Mouse (Mus musculus) forebrain, embryonic 13.5 days (tissue): ENCODE results near the gene Dpf2. TPM values are rescaled to one million over a fixed set of nuclear protein-coding genes. Genes with fewer than 3 reads are reported as not detected.
A peak's percentile ranks its signal among the peaks of the same experiment; 100 is the strongest.

Experiments
- ATAC-seq: fragments of 200-750 bp; cut with Nextera tagmentation; 2 replicates; pipeline ENCODE4 v1.8.0; 2017
- H3K27ac ChIP-seq: fragments of 300-500 bp; sonication (generic); 2 replicates; pipeline ENCODE4 v1.5.1; 2015; ENCODE audit warnings: inconsistent platforms, mild to moderate bottlenecking, moderate library complexity
- H3K27me3 ChIP-seq: fragments of 300-500 bp; sonication (generic); 2 replicates; pipeline ENCODE4 v1.6.1; 2015; ENCODE audit warnings: mild to moderate bottlenecking, inconsistent platforms
- H3K36me3 ChIP-seq: fragments of 300-500 bp; sonication (generic); 2 replicates; pipeline ENCODE4 v1.6.1; 2015; ENCODE audit warnings: mild to moderate bottlenecking, inconsistent platforms; ENCODE audit not compliant: poor library complexity, severe bottlenecking
- H3K4me1 ChIP-seq: fragments of 300-500 bp; sonication (generic); 2 replicates; pipeline ENCODE4 v1.6.1; 2015; ENCODE audit warnings: inconsistent platforms
- H3K4me2 ChIP-seq: fragments of 300-500 bp; sonication (generic); 2 replicates; pipeline ENCODE4 v1.6.1; 2015; ENCODE audit warnings: inconsistent platforms, mild to moderate bottlenecking, moderate library complexity
- H3K4me3 ChIP-seq: fragments of 300-500 bp; sonication (generic); 2 replicates; pipeline ENCODE4 v1.5.1; 2015; ENCODE audit warnings: mild to moderate bottlenecking, inconsistent platforms
- H3K9ac ChIP-seq: fragments of 300-500 bp; sonication (generic); 2 replicates; pipeline ENCODE4 v1.6.1; 2015; ENCODE audit warnings: mild to moderate bottlenecking, inconsistent platforms
- H3K9me3 ChIP-seq: fragments of 300-500 bp; sonication (generic); replicated peaks from 2 replicates; pipeline ENCODE4 v1.6.1; 2016; ENCODE audit warnings: inconsistent platforms
- WGBS: fragments of 180-500 bp; shearing (Covaris S2); methylation state at CpG from one replicate; pipeline ENCODE4 v1.1.7; 2015; 5-methylcytosine and 5-hydroxymethylcytosine counted together
- polyA plus RNA-seq: library from polyadenylated mRNA; unstranded; fragments of >200 nt; fragmentation: Nextera tagmentation; extraction: Ambion mirVana; gene quantifications from 2 replicates; pipeline ENCODE4 v1.2.1, GENCODE M21; 2015

The Dpf2 gene
- polyA plus RNA-seq, 1 experiment from 2014 or later = 147 TPM

DNA sequence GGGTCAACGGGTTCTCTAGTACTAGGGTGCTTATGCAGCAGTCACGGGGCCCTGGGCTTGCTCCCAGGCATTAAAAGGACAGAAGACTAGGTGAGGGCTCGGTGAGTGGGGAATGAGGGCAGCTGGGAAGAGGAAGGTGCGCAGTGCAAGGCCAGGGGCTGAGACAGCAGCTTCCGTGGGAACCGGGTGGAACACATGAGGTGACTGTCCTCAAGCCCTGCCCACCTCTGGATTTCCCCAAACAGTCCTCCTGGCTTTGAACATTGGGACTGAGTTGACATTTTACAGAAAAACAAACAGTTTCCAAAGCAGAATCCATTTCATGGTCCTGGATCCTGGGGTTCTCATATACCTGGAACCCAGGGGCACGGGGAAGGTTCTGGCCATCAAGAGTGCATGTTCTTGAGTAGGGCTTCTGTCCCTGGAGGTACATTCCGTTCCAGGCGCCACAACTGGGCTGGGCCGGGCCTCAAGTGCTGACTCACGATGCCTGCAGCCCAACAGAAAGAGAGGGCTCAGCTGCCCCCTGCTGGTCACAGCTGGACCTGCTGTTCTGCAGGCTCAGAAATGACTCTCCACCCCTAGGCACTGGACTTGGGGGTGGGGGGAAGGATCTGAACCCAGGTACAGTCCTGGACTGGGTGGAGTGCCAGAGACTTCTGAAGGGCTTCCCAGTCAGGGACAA is 62.8 kb downstream of the Dpf2 start:
- Histone ChIP-seq H3K9me3 (no peaks in the 10 kb centered on the region), H3K4me2 (peak overlapping the region; percentile 18; the same call in 1 of the 2 replicates), H3K27ac (no peak overlapping the region; the same call in 1 of the 2 replicates), H3K9ac (no peak overlapping the region), H3K4me3 (no peak overlapping the region), H3K4me1 (peaks cover 61% of the 10 kb centered on the region), H3K36me3 (peaks cover 20% of the 10 kb centered on the region), H3K27me3 (no peaks in the 10 kb centered on the region)
- 31% methylated on average over 11 of the region's 11 CpGs for WGBS
- ATAC-seq = peak; percentile 14; the same call in 1 of the 2 replicates

DNA sequence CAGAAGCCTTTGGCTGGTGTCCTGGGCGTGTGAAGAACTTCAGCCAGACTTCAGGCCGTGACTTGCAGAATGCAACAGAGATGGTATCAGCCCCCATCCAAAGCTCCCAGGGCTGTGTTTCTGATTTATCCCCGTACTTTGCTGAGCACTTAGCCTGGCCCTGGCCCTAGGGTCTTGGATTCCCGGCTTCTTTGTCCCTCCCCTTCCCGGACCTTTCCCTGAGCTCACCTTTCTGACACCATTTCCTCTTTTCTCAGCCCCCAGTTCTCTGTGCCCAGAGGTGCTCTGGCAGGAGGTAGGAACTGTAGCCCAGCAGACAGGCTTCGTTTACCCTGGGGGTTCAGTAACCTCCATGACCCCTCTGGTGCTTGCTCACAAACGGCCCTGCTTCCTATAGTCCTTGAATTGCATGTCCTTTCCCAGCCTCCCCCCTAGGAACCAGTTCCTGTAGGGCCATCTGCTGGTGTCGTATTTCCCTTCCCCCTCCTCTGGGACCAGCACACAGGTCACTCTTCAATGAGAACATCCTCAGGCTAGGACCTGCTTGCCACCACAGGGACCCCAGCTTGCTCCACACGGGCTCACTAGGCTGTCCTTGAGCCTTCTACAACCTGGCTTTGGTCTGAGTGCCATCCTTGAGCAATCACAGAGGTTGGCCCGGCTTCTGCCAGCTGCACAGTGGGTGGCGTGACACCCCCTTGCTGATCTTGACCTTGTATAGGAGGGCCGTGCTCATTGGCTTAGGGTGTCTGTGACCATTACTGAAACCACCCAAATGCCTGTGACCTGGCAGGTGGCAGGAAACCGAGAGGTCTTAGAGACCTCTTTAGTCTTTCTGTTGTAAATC is 63.8 kb downstream of the Dpf2 start:
- ATAC-seq = no peak
- Histone ChIP-seq H3K4me3 (no peak overlapping the region), H3K9ac (peak overlapping the region; percentile 69; the same call in 1 of the 2 replicates), H3K4me2 (0 out of 2 replicates have a peak overlapping the region, but pooled peaks have one; percentile 68), H3K36me3 (peaks cover 19% of the 10 kb centered on the region), H3K27ac (no peak overlapping the region; the same call in 1 of the 2 replicates), H3K9me3 (no peaks in the 10 kb centered on the region), H3K27me3 (no peaks in the 10 kb centered on the region), H3K4me1 (peaks cover 70% of the 10 kb centered on the region)
- 57% methylated on average over 13 of the region's 13 CpGs for WGBS

DNA sequence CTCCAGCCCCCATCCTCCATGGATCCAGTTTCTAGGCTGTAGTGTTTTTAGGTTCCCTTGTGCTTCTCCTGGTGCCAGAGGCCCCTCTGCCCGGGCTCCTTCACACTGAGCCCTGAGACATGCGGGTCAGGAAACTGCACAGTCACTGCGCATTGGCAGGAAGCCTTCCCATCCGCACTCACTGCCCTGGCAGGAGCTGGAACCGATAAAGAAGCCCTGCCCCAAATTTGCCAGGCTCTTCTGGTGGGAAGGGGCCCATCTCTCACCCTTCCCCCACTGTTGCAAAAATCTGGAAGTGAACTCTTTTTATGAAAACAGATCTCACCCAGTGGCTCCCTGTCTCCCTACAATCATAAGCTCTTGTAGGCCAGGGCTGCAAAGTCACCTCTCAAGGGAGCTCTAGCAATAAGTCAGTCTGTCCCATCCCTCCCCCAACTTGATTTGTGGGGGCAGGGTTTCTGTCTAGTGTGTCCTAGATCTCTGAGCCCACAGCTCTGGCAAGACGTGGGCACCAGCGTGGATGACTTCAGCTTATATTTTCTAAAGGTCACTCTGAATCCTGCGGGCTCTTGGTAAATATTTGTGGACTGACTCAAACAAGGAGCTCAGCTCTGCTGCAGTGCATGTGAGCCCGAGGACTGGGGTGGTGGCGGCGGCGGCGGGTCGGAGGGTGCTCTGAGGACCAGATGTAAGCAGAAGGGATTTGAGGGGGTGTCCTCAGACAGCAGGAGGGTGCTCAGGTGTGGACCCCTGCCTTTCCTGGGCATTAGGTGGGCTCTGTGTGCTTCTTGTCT is 64.6 kb downstream of the Dpf2 start:
- H3K9me3 ChIP-seq = no peaks in the 10 kb centered on the region
- peak overlapping the region; percentile 69 for H3K9ac ChIP-seq
- H3K36me3 ChIP-seq = peaks cover 18% of the 10 kb centered on the region
- peak overlapping the region; percentile 68 for H3K4me2 ChIP-seq
- H3K4me1 ChIP-seq = peaks cover 79% of the 10 kb centered on the region
- no peaks in the 10 kb centered on the region for H3K27me3 ChIP-seq
- H3K4me3 ChIP-seq = no peak overlapping the region
- ATAC-seq = no peak
- H3K27ac ChIP-seq = peak overlapping the region; percentile 99
- 65% methylated on average over 14 of the region's 14 CpGs for WGBS

DNA sequence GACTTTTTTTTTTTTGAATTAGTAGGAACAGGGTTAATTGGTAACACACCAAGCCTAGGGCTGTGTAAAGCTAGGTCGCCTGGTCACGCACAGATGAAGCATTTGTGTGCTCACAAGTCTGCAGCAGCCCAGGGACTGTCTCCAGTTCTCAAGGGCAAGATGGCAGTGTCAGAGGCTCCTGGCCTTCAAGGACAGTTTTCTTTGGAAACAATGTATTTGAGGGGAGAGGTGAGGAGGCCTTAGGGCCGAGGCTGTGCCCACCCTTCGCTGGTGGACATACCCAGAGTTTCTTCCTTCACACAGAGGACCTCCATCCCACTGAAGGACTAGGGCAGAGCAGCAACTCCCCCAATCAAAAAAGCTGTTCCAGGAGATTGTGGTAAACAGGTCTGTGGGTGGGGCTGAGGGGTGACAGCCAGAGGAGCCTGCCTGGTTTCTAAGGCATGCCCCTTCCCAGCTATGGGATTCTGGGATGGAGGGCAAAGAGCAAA is 65.5 kb downstream of the Dpf2 start:
- Histone ChIP-seq H3K9me3 (no peaks in the 10 kb centered on the region), H3K4me1 (peaks cover 87% of the 10 kb centered on the region), H3K4me3 (peak overlapping the region; percentile 32; the same call in 1 of the 2 replicates), H3K27me3 (no peaks in the 10 kb centered on the region), H3K27ac (peak overlapping the region; percentile 99), H3K4me2 (peak overlapping the region; percentile 68), H3K36me3 (peaks cover 9% of the 10 kb centered on the region), H3K9ac (peak overlapping the region; percentile 69)
- WGBS = 35% methylated on average over 4 of the region's 4 CpGs
- ATAC-seq = no peak

DNA sequence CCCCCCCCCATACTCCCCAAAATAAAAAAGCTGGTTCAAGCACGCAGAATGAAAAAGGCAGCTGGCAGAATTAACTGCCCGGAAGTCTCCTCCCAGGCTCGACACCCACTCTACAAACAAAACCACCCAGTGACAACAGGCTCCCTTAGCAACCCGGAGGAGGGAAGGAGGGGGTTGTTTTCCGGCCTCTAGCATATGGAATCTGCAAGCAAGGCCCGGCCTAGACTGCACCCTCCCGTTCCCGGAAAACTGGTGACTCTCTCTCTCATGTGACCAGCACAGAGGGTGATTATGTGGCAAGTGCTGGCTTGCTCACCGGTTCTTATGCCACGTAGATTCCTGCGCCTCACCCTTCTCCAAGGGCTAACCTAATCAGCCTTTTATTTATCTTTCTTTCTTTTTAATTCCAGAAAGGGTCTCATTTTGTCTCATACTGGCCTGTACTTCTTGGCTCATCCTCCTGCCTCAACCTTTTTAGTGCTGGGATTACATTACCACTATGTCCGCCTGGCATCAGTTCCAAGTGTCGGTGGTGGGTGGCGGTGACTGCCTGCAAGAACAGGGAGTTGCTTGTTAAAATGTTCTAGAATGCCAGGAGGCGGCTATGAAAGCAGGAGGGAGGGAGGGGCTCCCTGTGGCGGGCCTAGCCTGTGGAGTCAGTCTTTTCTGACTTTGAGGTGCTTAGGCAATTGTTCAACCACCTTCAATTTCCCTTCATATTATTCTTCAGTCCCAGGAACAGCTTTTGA is 66.1 kb downstream of the Dpf2 start:
- peak overlapping the region; percentile 68 for H3K4me2 ChIP-seq
- H3K4me1 ChIP-seq = peaks cover 88% of the 10 kb centered on the region
- H3K9me3 ChIP-seq = no peaks in the 10 kb centered on the region
- H3K36me3 ChIP-seq = 0 out of 2 replicates have a peak, but pooled peaks cover 3% of the 10 kb centered on the region
- H3K27me3 ChIP-seq = no peaks in the 10 kb centered on the region
- H3K9ac ChIP-seq = peak overlapping the region; percentile 69
- 2% methylated on average over 16 of the region's 16 CpGs for WGBS
- ATAC-seq = peak; percentile 84
- H3K27ac ChIP-seq = peak overlapping the region; percentile 99
- peak overlapping the region; percentile 32 for H3K4me3 ChIP-seq

Other genes starting within 250 kb of the Dpf2 start
- gene Sipa1, start 249.3 kb downstream of the Dpf2 start, polyA plus RNA-seq = 9.4 and 11.0 TPM in 2 replicates
- gene Map3k11, start 224.3 kb downstream of the Dpf2 start, polyA plus RNA-seq = 11.3 and 11.7 TPM in 2 replicates
- 21.6 and 29.4 TPM in 2 replicates for gene Pcnx3, start 224.1 kb downstream of the Dpf2 start, polyA plus RNA-seq
- gene Kcnk7, start 208.6 kb downstream of the Dpf2 start, polyA plus RNA-seq = 0.31 and 0.32 TPM in 2 replicates
- 5.3 and 6.7 TPM in 2 replicates for gene Ehbp1l1, start 186.7 kb downstream of the Dpf2 start, polyA plus RNA-seq
- gene Fam89b, start 183.4 kb downstream of the Dpf2 start, polyA plus RNA-seq = 199 and 204 TPM in 2 replicates
- gene Ltbp3, start 172.1 kb downstream of the Dpf2 start, polyA plus RNA-seq = 8.3 and 13.1 TPM in 2 replicates
- gene Scyl1, start 141.6 kb downstream of the Dpf2 start, polyA plus RNA-seq = 56.4 and 62.6 TPM in 2 replicates
- gene Frmd8, start 37.7 kb downstream of the Dpf2 start, polyA plus RNA-seq = 21.7 and 26.2 TPM in 2 replicates
- gene Slc25a45, start 35.2 kb downstream of the Dpf2 start, polyA plus RNA-seq = 1.2 and 1.4 TPM in 2 replicates
- gene Tigd3, start 18.9 kb downstream of the Dpf2 start, polyA plus RNA-seq = 13.1 and 15.5 TPM in 2 replicates
- gene Cdc42ep2, start 11.8 kb upstream of the Dpf2 start, polyA plus RNA-seq = 4.2 and 4.6 TPM in 2 replicates
- 52.6 and 55.9 TPM in 2 replicates for gene Pola2, start 51.2 kb upstream of the Dpf2 start, polyA plus RNA-seq
- gene Slc22a20, start 73.1 kb upstream of the Dpf2 start, polyA plus RNA-seq = not detected in 2 replicates
- 1.0 and 1.1 TPM in 2 replicates for gene Capn1, start 102.9 kb upstream of the Dpf2 start, polyA plus RNA-seq
- gene Syvn1, start 133.6 kb upstream of the Dpf2 start, polyA plus RNA-seq = 23.8 and 26.0 TPM in 2 replicates
- gene Mrpl49, start 144.8 kb upstream of the Dpf2 start, polyA plus RNA-seq = 75.6 and 80.7 TPM in 2 replicates
- gene Fau, start 144.8 kb upstream of the Dpf2 start, polyA plus RNA-seq = 677 and 758 TPM in 2 replicates
- gene Znhit2, start 148.2 kb upstream of the Dpf2 start, polyA plus RNA-seq = 31.1 and 33.7 TPM in 2 replicates
- 28.3 and 30.3 TPM in 2 replicates for gene Tm7sf2, start 155.4 kb upstream of the Dpf2 start, polyA plus RNA-seq
- 70.7 and 85.7 TPM in 2 replicates for gene Vps51, start 164.2 kb upstream of the Dpf2 start, polyA plus RNA-seq
- not detected in 2 replicates for gene Tmem262, start 167.0 kb upstream of the Dpf2 start, polyA plus RNA-seq
- gene Gm28374, start 169.2 kb upstream of the Dpf2 start, polyA plus RNA-seq = 1.9 and 3.1 TPM in 2 replicates
- 71.7 and 76.6 TPM in 2 replicates for gene Zfpl1, start 171.9 kb upstream of the Dpf2 start, polyA plus RNA-seq
- gene Cdca5, start 172.0 kb upstream of the Dpf2 start, polyA plus RNA-seq = 44.6 and 45.8 TPM in 2 replicates
- gene AC131692.1, start 181.4 kb upstream of the Dpf2 start, polyA plus RNA-seq = 0.36 and 0.63 TPM in 2 replicates
- gene Naaladl1, start 192.8 kb upstream of the Dpf2 start, polyA plus RNA-seq = 0.43 and 0.87 TPM in 2 replicates
- gene Sac3d1, start 205.6 kb upstream of the Dpf2 start, polyA plus RNA-seq = 45.4 and 46.4 TPM in 2 replicates
- 32.5 and 35.0 TPM in 2 replicates for gene Snx15, start 215.3 kb upstream of the Dpf2 start, polyA plus RNA-seq
- gene Batf2, start 228.0 kb upstream of the Dpf2 start, polyA plus RNA-seq = not detected in 2 replicates
- gene Arl2, start 228.5 kb upstream of the Dpf2 start, polyA plus RNA-seq = 86.1 and 87.1 TPM in 2 replicates